Mouse (Mus musculus): ENCODE results near the gene Nos1ap. TPM values are rescaled to one million over a fixed set of nuclear protein-coding genes. Genes with fewer than 3 reads are reported as not detected.

Nos1ap gene
- polyA plus RNA-seq, 1 experiment from 2014 or later = 7.7 TPM

DNA sequence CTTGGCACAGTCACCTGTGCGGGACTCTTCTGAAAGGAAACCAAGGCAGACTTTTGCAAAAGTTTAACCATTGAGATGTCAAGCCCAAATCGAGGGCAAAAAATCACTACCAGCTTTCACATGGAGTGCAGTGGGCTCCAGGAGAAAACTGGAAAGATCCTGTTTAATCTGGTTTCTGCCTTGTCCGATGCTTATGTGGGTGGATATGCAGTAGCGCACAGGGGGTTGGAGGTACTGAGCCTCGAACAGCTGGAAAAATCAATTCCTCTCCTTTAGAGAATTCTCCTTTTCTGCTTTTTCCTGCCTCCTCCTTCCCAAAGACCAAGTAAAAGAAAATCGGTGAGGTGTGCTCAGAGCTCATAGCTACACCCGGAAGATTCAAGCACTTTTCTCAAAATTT, 159.0 kb downstream of the Nos1ap start:
- 87% methylated on average over 7 of the region's 7 CpGs for WGBS
- H3K27ac ChIP-seq (replicated peaks; ENCODE audit: low read depth, low read length) = no peak overlapping the region
- no peaks in the 10 kb centered on the region for H3K9me3 ChIP-seq (ENCODE audit: control insufficient read depth, low read length)
- H3K36me3 ChIP-seq (ENCODE audit: control insufficient read depth, insufficient read depth, low read length) = no peaks in the 10 kb centered on the region
- no peak overlapping the region for H3K9ac ChIP-seq (ENCODE audit: low read depth, low read length)
- no peaks in the 10 kb centered on the region for H3K27me3 ChIP-seq (replicated peaks; ENCODE audit: control insufficient read depth, insufficient read depth, low read length)
- no peak overlapping the region for H3K4me3 ChIP-seq (ENCODE audit: low read depth, low read length)
- no peaks in the 10 kb centered on the region for H3K4me1 ChIP-seq (ENCODE audit: control insufficient read depth, insufficient read depth, low read length)
- H3K4me2 ChIP-seq (ENCODE audit: low read depth, low read length) = no peak overlapping the region
- DNase-seq (ENCODE audit: low spot score) = no peak
- no peak for ATAC-seq (ENCODE audit: low read depth)

GRCm38 (mm10) chr1:170429656-170430055, 160.0 kb downstream of the Nos1ap start:
- Histone ChIP-seq H3K9me3 (ENCODE audit: control insufficient read depth, low read length) (no peaks in the 10 kb centered on the region), H3K9ac (ENCODE audit: low read depth, low read length) (no peak overlapping the region), H3K4me2 (ENCODE audit: low read depth, low read length) (no peak overlapping the region), H3K27me3 (replicated peaks; ENCODE audit: control insufficient read depth, insufficient read depth, low read length) (no peaks in the 10 kb centered on the region), H3K4me1 (ENCODE audit: control insufficient read depth, insufficient read depth, low read length) (no peaks in the 10 kb centered on the region), H3K27ac (replicated peaks; ENCODE audit: low read depth, low read length) (no peak overlapping the region), H3K36me3 (ENCODE audit: control insufficient read depth, insufficient read depth, low read length) (no peaks in the 10 kb centered on the region), H3K4me3 (ENCODE audit: low read depth, low read length) (no peak overlapping the region)
- ATAC-seq (ENCODE audit: low read depth) (no peak), DNase-seq (ENCODE audit: low spot score) (no peak)
- 74% methylated on average over 6 of the region's 6 CpGs for WGBS

DNA sequence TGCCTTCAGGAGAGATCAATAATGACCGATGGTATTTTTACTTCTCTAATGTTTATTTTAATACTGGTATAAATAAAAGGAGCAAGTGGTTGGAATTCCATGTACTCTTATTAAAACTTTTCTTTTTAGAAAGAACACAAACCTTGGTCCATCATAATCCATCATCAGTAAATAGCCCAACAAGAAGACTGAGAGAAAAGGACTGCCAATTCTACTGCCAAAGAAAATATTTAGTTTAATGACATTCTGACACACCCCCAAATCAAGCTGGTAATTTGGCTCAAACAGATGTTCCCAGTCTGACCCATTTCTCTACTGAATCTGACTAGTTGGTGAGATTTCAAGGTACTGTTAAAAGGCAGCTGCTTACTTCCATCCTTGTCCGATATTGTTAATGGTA, 161.5 kb downstream of the Nos1ap start:
- H3K9me3 ChIP-seq (ENCODE audit: control insufficient read depth, low read length) = no peaks in the 10 kb centered on the region
- H3K4me2 ChIP-seq (ENCODE audit: low read depth, low read length) = no peak overlapping the region
- no peaks in the 10 kb centered on the region for H3K27me3 ChIP-seq (replicated peaks; ENCODE audit: control insufficient read depth, insufficient read depth, low read length)
- no peaks in the 10 kb centered on the region for H3K36me3 ChIP-seq (ENCODE audit: control insufficient read depth, insufficient read depth, low read length)
- WGBS = 81% methylated on average over 2 of the region's 2 CpGs
- no peak overlapping the region for H3K4me3 ChIP-seq (ENCODE audit: low read depth, low read length)
- no peak overlapping the region for H3K27ac ChIP-seq (replicated peaks; ENCODE audit: low read depth, low read length)
- DNase-seq (ENCODE audit: low spot score) (no peak), ATAC-seq (ENCODE audit: low read depth) (no peak)
- H3K9ac ChIP-seq (ENCODE audit: low read depth, low read length) = no peak overlapping the region
- no peaks in the 10 kb centered on the region for H3K4me1 ChIP-seq (ENCODE audit: control insufficient read depth, insufficient read depth, low read length)

DNA sequence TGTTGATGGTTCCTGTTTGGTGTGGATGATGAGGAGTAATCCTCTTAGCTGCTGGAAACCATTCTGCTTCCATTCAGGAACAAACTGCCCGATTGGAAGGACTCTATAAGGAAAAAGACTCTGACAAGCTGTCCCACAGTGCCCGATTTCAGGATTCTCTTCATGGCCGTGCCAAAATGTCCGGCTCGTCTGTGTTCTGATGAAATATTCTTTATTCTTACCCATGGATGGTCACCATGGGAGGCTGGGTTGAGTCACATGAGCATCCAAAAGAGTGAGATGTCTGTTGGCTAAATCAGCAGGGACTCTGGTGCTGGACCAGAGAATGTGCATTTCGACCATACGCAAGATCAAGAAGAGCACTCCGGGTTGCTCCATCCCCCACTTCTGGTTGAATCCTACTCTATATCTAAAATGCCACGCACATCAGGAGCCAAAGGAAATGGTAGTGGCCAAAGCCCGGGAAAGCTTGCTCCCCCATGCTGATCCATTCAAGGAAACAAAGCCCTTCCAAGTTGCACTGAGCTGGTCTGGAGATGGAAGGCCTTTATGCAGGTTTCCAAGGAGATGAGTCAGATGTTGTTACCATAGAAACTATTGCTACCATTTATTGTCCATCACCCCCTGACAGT, 165.3 kb downstream of the Nos1ap start:
- Histone ChIP-seq H3K27me3 (replicated peaks; ENCODE audit: control insufficient read depth, insufficient read depth, low read length) (no peaks in the 10 kb centered on the region), H3K4me1 (ENCODE audit: control insufficient read depth, insufficient read depth, low read length) (no peaks in the 10 kb centered on the region), H3K27ac (replicated peaks; ENCODE audit: low read depth, low read length) (no peak overlapping the region), H3K36me3 (ENCODE audit: control insufficient read depth, insufficient read depth, low read length) (no peaks in the 10 kb centered on the region), H3K9ac (ENCODE audit: low read depth, low read length) (no peak overlapping the region), H3K4me3 (ENCODE audit: low read depth, low read length) (no peak overlapping the region), H3K9me3 (ENCODE audit: control insufficient read depth, low read length) (no peaks in the 10 kb centered on the region), H3K4me2 (ENCODE audit: low read depth, low read length) (no peak overlapping the region)
- ATAC-seq (ENCODE audit: low read depth) (no peak), DNase-seq (ENCODE audit: low spot score) (no peak)
- 77% methylated on average over 10 of the region's 10 CpGs for WGBS

DNA sequence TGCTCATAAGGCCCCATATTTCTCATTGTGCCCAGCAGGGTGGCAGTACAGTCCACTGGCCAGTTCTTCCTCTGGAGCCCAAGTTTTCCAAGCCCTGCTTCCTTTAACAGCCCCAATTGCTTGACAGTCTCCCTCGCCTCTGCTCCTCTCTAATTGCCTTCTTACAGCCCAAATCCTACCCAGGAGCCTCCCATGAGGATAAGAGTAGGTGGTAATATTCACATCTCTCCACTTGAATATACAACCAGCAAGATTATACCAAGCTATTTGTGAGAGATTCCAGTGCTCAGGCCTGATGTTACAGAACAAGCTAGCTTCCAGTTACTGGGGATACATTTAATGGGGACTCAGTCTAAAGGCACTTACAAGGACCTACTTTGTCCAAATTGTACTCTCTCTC, 166.6 kb downstream of the Nos1ap start:
- ATAC-seq (ENCODE audit: low read depth) (no peak), DNase-seq (ENCODE audit: low spot score) (no peak)
- H3K27me3 ChIP-seq (replicated peaks; ENCODE audit: control insufficient read depth, insufficient read depth, low read length) = no peaks in the 10 kb centered on the region
- WGBS = 80% methylated on average over 1 of the region's 1 CpGs
- no peak overlapping the region for H3K9ac ChIP-seq (ENCODE audit: low read depth, low read length)
- H3K9me3 ChIP-seq (ENCODE audit: control insufficient read depth, low read length) = no peaks in the 10 kb centered on the region
- H3K4me3 ChIP-seq (ENCODE audit: low read depth, low read length) = no peak overlapping the region
- no peak overlapping the region for H3K4me2 ChIP-seq (ENCODE audit: low read depth, low read length)
- no peaks in the 10 kb centered on the region for H3K36me3 ChIP-seq (ENCODE audit: control insufficient read depth, insufficient read depth, low read length)
- H3K27ac ChIP-seq (replicated peaks; ENCODE audit: low read depth, low read length) = no peak overlapping the region
- no peaks in the 10 kb centered on the region for H3K4me1 ChIP-seq (ENCODE audit: control insufficient read depth, insufficient read depth, low read length)

DNA sequence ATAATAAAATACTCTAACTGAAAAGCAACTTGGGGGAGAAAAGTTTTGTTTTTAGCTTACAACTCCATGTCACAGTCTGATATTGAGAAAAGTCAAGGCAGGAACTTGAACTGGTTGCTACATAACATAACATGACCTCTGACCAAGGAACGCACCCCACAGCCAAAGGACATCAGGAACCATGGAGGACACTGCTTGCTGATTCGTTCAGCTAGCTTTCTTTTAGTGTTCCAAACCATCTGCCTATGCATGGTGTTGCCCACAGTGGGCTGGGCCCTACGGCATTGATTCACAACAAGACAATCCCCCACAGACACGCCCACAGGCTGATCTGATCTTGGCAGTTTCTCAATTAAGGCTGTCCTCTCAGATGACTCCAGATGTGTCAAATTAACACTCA, 167.5 kb downstream of the Nos1ap start:
- H3K27ac ChIP-seq (replicated peaks; ENCODE audit: low read depth, low read length) = no peak overlapping the region
- ATAC-seq (ENCODE audit: low read depth) (no peak), DNase-seq (ENCODE audit: low spot score) (no peak)
- no peak overlapping the region for H3K4me3 ChIP-seq (ENCODE audit: low read depth, low read length)
- no peak overlapping the region for H3K4me2 ChIP-seq (ENCODE audit: low read depth, low read length)
- no peaks in the 10 kb centered on the region for H3K9me3 ChIP-seq (ENCODE audit: control insufficient read depth, low read length)
- H3K36me3 ChIP-seq (ENCODE audit: control insufficient read depth, insufficient read depth, low read length) = no peaks in the 10 kb centered on the region
- no peaks in the 10 kb centered on the region for H3K4me1 ChIP-seq (ENCODE audit: control insufficient read depth, insufficient read depth, low read length)
- no peaks in the 10 kb centered on the region for H3K27me3 ChIP-seq (replicated peaks; ENCODE audit: control insufficient read depth, insufficient read depth, low read length)
- WGBS = 83% methylated on average over 4 of the region's 4 CpGs
- H3K9ac ChIP-seq (ENCODE audit: low read depth, low read length) = no peak overlapping the region

- H3K4me2 ChIP-seq (ENCODE audit: low read depth, low read length) = no peak overlapping the region
- ATAC-seq (ENCODE audit: low read depth) = no peak
- H3K27me3 ChIP-seq (replicated peaks; ENCODE audit: control insufficient read depth, insufficient read depth, low read length) = no peaks in the 10 kb centered on the region
- H3K4me3 ChIP-seq (ENCODE audit: low read depth, low read length) = no peak overlapping the region
- no peak overlapping the region for H3K27ac ChIP-seq (replicated peaks; ENCODE audit: low read depth, low read length)
- H3K9me3 ChIP-seq (ENCODE audit: control insufficient read depth, low read length) = no peaks in the 10 kb centered on the region
- H3K4me1 ChIP-seq (ENCODE audit: control insufficient read depth, insufficient read depth, low read length) = no peaks in the 10 kb centered on the region
- no peaks in the 10 kb centered on the region for H3K36me3 ChIP-seq (ENCODE audit: control insufficient read depth, insufficient read depth, low read length)
- no peak overlapping the region for H3K9ac ChIP-seq (ENCODE audit: low read depth, low read length)
- no peak for DNase-seq (ENCODE audit: low spot score)
- WGBS = 79% methylated on average over 3 of the region's 3 CpGs
Measured at GRCm38 (mm10) chr1:170419961-170420360, 169.7 kb downstream of the Nos1ap start.

DNA sequence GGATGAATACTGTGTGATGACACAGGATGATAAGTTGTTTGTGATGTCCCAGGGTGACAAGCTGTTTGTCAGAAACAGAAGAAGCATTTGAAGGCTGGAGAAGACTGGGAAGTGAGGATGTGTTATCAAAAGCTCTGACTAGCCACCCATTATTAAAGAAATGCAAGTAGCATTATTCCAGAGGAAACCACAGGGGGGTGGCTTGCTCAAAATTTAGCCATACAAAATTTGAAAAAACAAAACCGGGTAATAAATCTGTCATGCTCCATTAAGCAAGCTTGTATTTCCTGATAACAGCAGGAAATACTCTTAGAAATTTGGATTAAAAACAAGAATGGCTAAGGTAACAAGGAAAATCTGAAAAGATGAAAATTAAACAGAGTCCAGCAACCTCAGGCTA, 171.5 kb downstream of the Nos1ap start:
- no peak for DNase-seq (ENCODE audit: low spot score)
- ATAC-seq (ENCODE audit: low read depth) = no peak
- H3K36me3 ChIP-seq (ENCODE audit: control insufficient read depth, insufficient read depth, low read length) = no peaks in the 10 kb centered on the region

DNA sequence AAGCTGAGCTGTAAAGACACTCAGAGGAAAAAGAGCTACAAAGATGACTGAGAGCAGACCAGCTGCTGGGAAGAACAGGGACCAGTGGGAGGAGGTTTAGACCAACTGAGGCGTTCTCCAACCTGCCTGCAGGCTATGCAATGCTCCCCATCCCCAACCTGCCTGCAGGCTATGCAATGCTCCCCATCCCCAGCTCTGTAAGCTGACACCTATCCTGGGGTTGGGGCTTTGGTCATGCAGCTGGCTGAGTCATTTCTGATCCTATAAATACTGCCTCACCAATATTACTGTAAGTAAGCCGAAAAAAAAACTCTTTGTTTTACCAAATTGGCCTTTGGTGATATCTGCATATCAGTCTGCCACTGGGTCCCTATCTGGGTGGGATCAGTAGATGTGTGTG, 172.7 kb downstream of the Nos1ap start:
- ATAC-seq (ENCODE audit: low read depth) = no peak
- Histone ChIP-seq H3K4me2 (ENCODE audit: low read depth, low read length) (no peak overlapping the region), H3K4me3 (ENCODE audit: low read depth, low read length) (no peak overlapping the region), H3K36me3 (ENCODE audit: control insufficient read depth, insufficient read depth, low read length) (no peaks in the 10 kb centered on the region), H3K27ac (replicated peaks; ENCODE audit: low read depth, low read length) (no peak overlapping the region), H3K4me1 (ENCODE audit: control insufficient read depth, insufficient read depth, low read length) (no peaks in the 10 kb centered on the region), H3K27me3 (replicated peaks; ENCODE audit: control insufficient read depth, insufficient read depth, low read length) (no peaks in the 10 kb centered on the region), H3K9ac (ENCODE audit: low read depth, low read length) (no peak overlapping the region), H3K9me3 (ENCODE audit: control insufficient read depth, low read length) (no peaks in the 10 kb centered on the region)
- 44% methylated on average over 2 of the region's 2 CpGs for WGBS
- DNase-seq (ENCODE audit: low spot score) = no peak

More for the DNA sequence above, 171.5 kb downstream of the Nos1ap start:
- no peaks in the 10 kb centered on the region for H3K9me3 ChIP-seq (ENCODE audit: control insufficient read depth, low read length)
- no peaks in the 10 kb centered on the region for H3K27me3 ChIP-seq (replicated peaks; ENCODE audit: control insufficient read depth, insufficient read depth, low read length)
- no peak overlapping the region for H3K4me2 ChIP-seq (ENCODE audit: low read depth, low read length)
- 74% methylated on average over 1 of the region's 1 CpGs for WGBS
- no peak overlapping the region for H3K4me3 ChIP-seq (ENCODE audit: low read depth, low read length)
- no peak overlapping the region for H3K9ac ChIP-seq (ENCODE audit: low read depth, low read length)
- H3K27ac ChIP-seq (replicated peaks; ENCODE audit: low read depth, low read length) = no peak overlapping the region
- no peaks in the 10 kb centered on the region for H3K4me1 ChIP-seq (ENCODE audit: control insufficient read depth, insufficient read depth, low read length)
